Mouse (Mus musculus): ENCODE measurements around the gene Fam19a2.

Fam19a2 gene

GRCm38 (mm10) chr10:123721952-123722460 is 458.2 kb downstream of the Fam19a2 start:
- no peak for DNase-seq (ENCODE audit: low spot score in 2 of 2)

GRCm38 (mm10) chr10:123723641-123724040 is 459.8 kb downstream of the Fam19a2 start:
- no peak for DNase-seq (ENCODE audit: low spot score in 2 of 2)

GRCm38 (mm10) chr10:123748317-123748716 is 484.5 kb downstream of the Fam19a2 start:
- no peak for DNase-seq (ENCODE audit: low spot score in 2 of 2)

GRCm38 (mm10) chr10:123751676-123752280 is 488.0 kb downstream of the Fam19a2 start:
- no peak for DNase-seq (ENCODE audit: low spot score in 2 of 2)

- no peak for DNase-seq (ENCODE audit: low spot score in 2 of 2)
Observed at GRCm38 (mm10) chr10:123752755-123753154, 489.0 kb downstream of the Fam19a2 start.

- no peak for DNase-seq (ENCODE audit: low spot score in 2 of 2)
Observed at GRCm38 (mm10) chr10:123753996-123754395, 490.2 kb downstream of the Fam19a2 start.

GRCm38 (mm10) chr10:123789374-123789773 is 525.6 kb downstream of the Fam19a2 start:
- no peak for DNase-seq (ENCODE audit: low spot score in 2 of 2)

Data from frontal cortex, postnatal 14 days (tissue).